Mouse (Mus musculus): Measurements from ENCODE around the gene Enox1.

DNA sequence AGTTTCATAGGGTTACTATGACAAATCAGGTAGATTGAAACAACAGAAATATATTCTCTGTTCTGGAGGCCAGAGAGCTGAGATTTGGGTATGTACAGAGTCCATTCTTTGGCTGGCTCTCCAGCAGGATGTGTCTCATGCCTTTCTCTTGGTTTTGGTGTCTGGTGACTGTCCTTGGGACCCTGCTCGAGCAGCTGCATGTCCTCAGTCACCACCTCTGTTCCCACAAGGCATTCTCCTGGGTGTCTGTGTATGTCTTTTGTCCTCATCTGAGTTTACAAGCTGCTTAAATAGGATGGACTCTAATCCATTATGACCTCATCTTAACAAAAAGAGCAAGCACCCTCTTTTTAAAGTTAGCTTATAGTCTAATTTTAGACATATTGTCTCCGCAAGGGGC, 410.6 kb downstream of the Enox1 start:
- TF ChIP-seq CTCF (conservative IDR thresholded peaks at IDR 0.05; ENCODE audit: low read length) (no peak), POU5F1 (IDR thresholded peaks at IDR 0.05; ENCODE audit: borderline replicate concordance, low read length) (no peak), NANOG (IDR thresholded peaks at IDR 0.05; ENCODE audit: borderline replicate concordance, low read length) (no peak)
